ENCODE assay signal across 31 mouse cellular contexts in genomic region chr8:127569212-127569611, GRCm38 (mm10).
DNase-seq lines count a peak whose midpoint lies in the region; ATAC-seq lines count a peak whose summit lies in the region.
"Had no signal": no experiment of that assay in that cellular context is flagged by ENCODE, and none has a peak within 500 bp of the region (broad histone marks: within the 10 kb centered on the region; RNA-seq: fewer than 3 reads in every experiment).

No protein-coding gene starts in this region.

- no peaks in the 10 kb centered on the region for H3K27me3 ChIP-seq in stomach, embryonic 14.5 days (ENCODE audit: control insufficient read depth, insufficient read depth, low read length)
- H3K27me3 ChIP-seq: embryonic facial prominence, embryonic 13.5 days; heart, embryonic 13.5 days; hindbrain, embryonic 12.5 days; hindbrain, embryonic 15.5 days; Patski had no signal

- no peak overlapping the region for H3K27ac ChIP-seq in stomach, embryonic 14.5 days (ENCODE audit: low read length)
- H3K27ac ChIP-seq: embryonic facial prominence, embryonic 10.5 days; embryonic facial prominence, embryonic 13.5 days; heart, embryonic 13.5 days; hindbrain, embryonic 12.5 days; hindbrain, embryonic 15.5 days had no signal

- no peaks in the 10 kb centered on the region for H3K36me3 ChIP-seq in stomach, embryonic 14.5 days (ENCODE audit: control insufficient read depth, insufficient read depth, low read length)
- H3K36me3 ChIP-seq: embryonic facial prominence, embryonic 10.5 days; embryonic facial prominence, embryonic 13.5 days; heart, embryonic 13.5 days; hindbrain, embryonic 12.5 days; hindbrain, embryonic 15.5 days had no signal

- no peaks in the 10 kb centered on the region for H3K9me3 ChIP-seq in stomach, embryonic 14.5 days (ENCODE audit: control insufficient read depth, low read depth, low read length)
- H3K9me3 ChIP-seq: embryonic facial prominence, embryonic 10.5 days; embryonic facial prominence, embryonic 13.5 days; heart, embryonic 13.5 days; hindbrain, embryonic 12.5 days; hindbrain, embryonic 15.5 days had no signal

- no peak overlapping the region for H3K4me2 ChIP-seq in stomach, embryonic 14.5 days (replicated peaks; ENCODE audit: low read depth, low read length)
- H3K4me2 ChIP-seq: embryonic facial prominence, embryonic 13.5 days; heart, embryonic 13.5 days; hindbrain, embryonic 12.5 days; hindbrain, embryonic 15.5 days had no signal

- H3K9ac ChIP-seq in stomach, embryonic 14.5 days (replicated peaks; ENCODE audit: low read depth, low read length), result no peak overlapping the region
- H3K9ac ChIP-seq: embryonic facial prominence, embryonic 13.5 days; forebrain, postnatal 0 days; heart, embryonic 13.5 days; hindbrain, embryonic 12.5 days; hindbrain, embryonic 15.5 days had no signal

- DNase-seq in frontal cortex, postnatal 36 days (ENCODE audit: low spot score in 2 of 2), result no peak
- DNase-seq in 3T3-L1 (ENCODE audit: low read depth, low spot score), result peak; percentile 2
- DNase-seq in brain, adult 2 months (ENCODE audit: low read depth, low spot score), result peak; percentile 53
- no peak for DNase-seq in left cerebral cortex, postnatal 14 days (ENCODE audit: low spot score in 2 of 2)
- DNase-seq in embryo, embryonic 10 days (ENCODE audit: low spot score), result no peak
- DNase-seq: adrenal gland, postnatal 10 days; adrenal gland, postnatal 36 days; cerebellum, adult 11 months; cerebellum, adult 2 months; cerebellum, adult 9-11 months; cerebellum, postnatal 25 days; embryo, embryonic 11 days; forebrain, postnatal 0 days; gastrocnemius, postnatal 10 days; heart, adult 18-20 months; heart, postnatal 14 days; heart, postnatal 4 days; kidney, adult 18-20 months had no signal

- 52% methylated on average over 5 of the region's 5 CpGs for WGBS in stomach, embryonic 14.5 days

- intact Hi-C loops in left cerebral cortex, postnatal 14 days (cut with DNase I), result no loop called here

- H3K4me1 ChIP-seq in stomach, embryonic 14.5 days (ENCODE audit: control insufficient read depth, insufficient read depth, low read length), result no peaks in the 10 kb centered on the region
- H3K4me1 ChIP-seq: embryonic facial prominence, embryonic 13.5 days; hindbrain, embryonic 12.5 days; hindbrain, embryonic 15.5 days had no signal

- peak; percentile 82; the same call in 1 of the 2 replicates for ATAC-seq in frontal cortex, adult (ENCODE audit: low TSS enrichment)
- peak; percentile 18; the same call in 1 of the 2 replicates for ATAC-seq in stomach, embryonic 14.5 days (ENCODE audit: insufficient number of reproducible peaks, insufficient read depth, low FRiP score, low read depth)
- ATAC-seq: CD4-positive, CD25-positive, alpha-beta regulatory T cell, adult 4 months; forebrain, embryonic 14.5 days; forebrain, postnatal 0 days; inflammation-experienced regulatory T-cells, adult 6 months; intestine, embryonic 16.5 days; Patski had no signal

- H3K4me3 ChIP-seq in stomach, embryonic 14.5 days (ENCODE audit: low read depth, low read length), result no peak overlapping the region
- H3K4me3 ChIP-seq: embryonic facial prominence, embryonic 10.5 days; embryonic facial prominence, embryonic 13.5 days; erythroblast, embryonic 14.5 days; heart, embryonic 13.5 days; hindbrain, embryonic 12.5 days; hindbrain, embryonic 15.5 days had no signal

Comparison
In these comparisons a context has a peak if more than half of its experiments do, and no peak if none do; other contexts are left out.
1. DNase-seq: peak in 3T3-L1 (single experiment) and brain, adult 2 months (single experiment); none in frontal cortex, postnatal 36 days (0 of 2), left cerebral cortex, postnatal 14 days (0 of 2) and embryo, embryonic 10 days (single experiment).